Mouse (Mus musculus) liver, adult 2 months (tissue): ENCODE results near the gene H2-M10.6. TPM values are rescaled to one million over a fixed set of nuclear protein-coding genes. Genes with fewer than 3 reads are reported as not detected.
"Not testable (repeated sequence)": the region's sequence is repeated elsewhere in the genome, so short reads cannot be mapped to it uniquely, and the experiment has no call there.

Experiments used
- DNase-seq: peaks from one replicate; pipeline ENCODE4 v3.0.0-alpha.2; 2011; ENCODE audit warnings: low read depth, low spot score; ENCODE audit errors: extremely low read depth
- H3K27ac ChIP-seq: fragments of 200-500 bp; replicated peaks from 2 replicates; pipeline ENCODE4 v1.5.1; 2012; ENCODE audit warnings: low read depth, mild to moderate bottlenecking, control low read depth, inconsistent platforms, low read length; ENCODE audit not compliant: insufficient read depth
- H3K27me3 ChIP-seq: fragments of 200-500 bp; 2 replicates; pipeline ENCODE4 v1.6.1; 2012; ENCODE audit warnings: mild to moderate bottlenecking, moderate library complexity, low read length, inconsistent platforms; ENCODE audit not compliant: control insufficient read depth, insufficient read depth
- H3K36me3 ChIP-seq: fragments of 200-500 bp; 2 replicates; pipeline ENCODE4 v1.6.1; 2012; ENCODE audit warnings: low read length, inconsistent platforms; ENCODE audit not compliant: control insufficient read depth, insufficient read depth
- H3K4me1 ChIP-seq: fragments of 200-500 bp; 2 replicates; pipeline ENCODE4 v1.6.1; 2011; ENCODE audit warnings: low read length; ENCODE audit not compliant: control insufficient read depth, insufficient read depth
- H3K4me3 ChIP-seq: fragments of 200-500 bp; 2 replicates; pipeline ENCODE4 v1.5.1; 2011; ENCODE audit warnings: low read depth, mild to moderate bottlenecking, control low read depth, low read length, moderate library complexity; ENCODE audit not compliant: insufficient read depth
- H3K79me2 ChIP-seq: fragments of 200-500 bp; 2 replicates; pipeline ENCODE4 v1.6.1; 2012; ENCODE audit warnings: inconsistent platforms, mild to moderate bottlenecking, low read length, moderate library complexity; ENCODE audit not compliant: control insufficient read depth, insufficient read depth
- H3K9ac ChIP-seq: fragments of 200-500 bp; 2 replicates; pipeline ENCODE4 v1.6.1; 2012; ENCODE audit warnings: low read depth, mild to moderate bottlenecking, control low read depth, inconsistent platforms, low read length
- CTCF ChIP-seq: fragments of 200-500 bp; IDR thresholded peaks from 2 replicates; pipeline ENCODE4 v1.5.1; 2011; ENCODE audit warnings: low read depth, low read length, control low read depth
- POLR2A ChIP-seq: fragments of 200-500 bp; IDR thresholded peaks from 2 replicates; pipeline ENCODE4 v1.6.1; 2011; ENCODE audit warnings: low read length, control low read depth; ENCODE audit not compliant: insufficient read depth; ENCODE audit errors: extremely low read depth
- WGBS: fragments of 180-500 bp; shearing (Covaris S2); methylation state at CpG from one replicate; pipeline ENCODE4 v1.1.7; 2018; 5-methylcytosine and 5-hydroxymethylcytosine counted together
- polyA plus RNA-seq: library from polyadenylated mRNA; depleted of rRNA; stranded (reverse); fragments of >200 nt; gene quantifications from 2 replicates; pipeline ENCODE4 v1.2.3, GENCODE M21; 2012
- total RNA-seq: library from RNA; depleted of rRNA; stranded (reverse); fragments of >200 nt; gene quantifications from 2 replicates; pipeline ENCODE4 v1.2.3, GENCODE M21; 2014

H2-M10.6 gene
- total and polyA plus RNA-seq, 2 experiments = not detected

DNA sequence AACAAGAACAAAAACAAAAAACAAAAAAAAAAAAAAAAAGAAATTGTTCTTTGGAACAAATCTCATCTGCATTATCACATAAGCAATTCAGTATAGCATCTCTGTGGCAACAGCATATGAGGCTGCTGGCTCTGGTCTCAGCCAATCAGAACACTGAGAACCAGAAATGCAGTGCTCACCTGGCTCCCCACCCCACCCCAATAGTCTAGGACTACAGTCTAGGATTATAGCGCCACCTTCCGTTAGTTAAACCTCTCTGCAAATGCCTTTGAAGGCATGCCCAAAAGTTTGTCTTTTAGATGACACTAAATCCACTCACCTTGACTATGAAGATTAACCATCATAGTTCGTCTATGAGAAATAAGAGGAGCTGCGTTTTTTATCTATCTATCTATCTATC is 13.6 kb downstream of the H2-M10.6 start:
- peaks cover 2% of the 10 kb centered on the region; the same call in 1 of the 2 replicates for H3K4me1 ChIP-seq
- no peak overlapping the region for H3K27ac ChIP-seq
- H3K36me3 ChIP-seq = no peaks in the 10 kb centered on the region
- no peaks in the 10 kb centered on the region for H3K27me3 ChIP-seq
- DNase-seq = peak; percentile 24
- 24% methylated on average over 4 of the region's 4 CpGs for WGBS
- H3K9ac ChIP-seq = no peak overlapping the region
- TF ChIP-seq POLR2A (no peak), CTCF (0 out of 2 replicates have a peak, but pooled peaks have one; percentile 3)
- H3K4me3 ChIP-seq = no peak overlapping the region
- H3K79me2 ChIP-seq = no peaks in the 10 kb centered on the region

- H3K9ac ChIP-seq, H3K79me2 ChIP-seq, H3K4me3 ChIP-seq, H3K27ac ChIP-seq, H3K27me3 ChIP-seq, H3K36me3 ChIP-seq, H3K4me1 ChIP-seq: not testable (repeated sequence)
- peak; percentile 70 for DNase-seq
- WGBS = 17% methylated on average over 5 of the region's 5 CpGs
- peak; percentile 65 for TF ChIP-seq CTCF
Observed at GRCm38 (mm10) chr17:36826002-36826401, 14.0 kb downstream of the H2-M10.6 start.

DNA sequence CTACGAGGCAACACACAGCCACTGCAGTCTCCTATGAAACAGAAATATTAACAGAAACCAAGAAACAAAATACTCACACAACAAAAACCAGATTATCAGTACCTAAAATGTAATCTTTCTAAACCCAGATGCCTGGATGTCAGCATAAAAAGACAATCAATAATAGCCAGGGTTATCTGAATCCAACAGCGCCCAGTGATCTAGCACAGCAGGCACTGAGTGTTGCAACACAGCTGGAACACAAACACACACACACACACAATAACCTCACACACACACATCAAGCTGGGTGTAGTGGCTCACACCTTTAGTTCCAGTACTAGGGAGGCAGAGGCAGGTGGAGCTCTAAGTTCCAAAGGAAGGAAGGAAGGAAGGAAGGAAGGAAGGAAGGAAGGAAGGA is 16.5 kb downstream of the H2-M10.6 start:
- H3K36me3 ChIP-seq = no peaks in the 10 kb centered on the region
- 19% methylated on average over 2 of the region's 2 CpGs for WGBS

DNA sequence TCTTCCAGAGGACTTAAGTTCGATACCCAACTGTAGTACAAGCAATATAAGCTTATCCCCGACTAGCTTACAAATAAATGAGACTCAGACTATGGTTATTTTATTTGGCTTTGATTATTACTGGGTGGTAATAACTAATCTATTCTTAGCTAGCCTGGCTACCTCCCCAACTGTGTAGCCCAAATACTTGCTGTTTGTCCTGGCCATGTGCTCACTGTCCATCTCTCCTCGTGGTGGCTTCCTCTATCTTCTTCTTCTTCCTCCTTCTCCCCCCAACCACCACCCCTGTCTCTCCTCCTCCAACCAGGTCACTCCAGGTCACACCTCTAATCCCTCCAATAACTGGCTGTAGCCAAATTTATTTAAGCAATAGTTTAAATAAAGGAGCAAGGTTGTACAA is 18.5 kb downstream of the H2-M10.6 start:
- Histone ChIP-seq H3K79me2 (no peaks in the 10 kb centered on the region), H3K4me1 (peaks cover 3% of the 10 kb centered on the region; the same call in 1 of the 2 replicates), H3K4me3 (no peak overlapping the region), H3K27me3 (no peaks in the 10 kb centered on the region), H3K36me3 (no peaks in the 10 kb centered on the region), H3K9ac (no peak overlapping the region), H3K27ac (no peak overlapping the region)
- 40% methylated on average over 3 of the region's 3 CpGs for WGBS
- peak; percentile 28 for DNase-seq
- TF ChIP-seq POLR2A (no peak), CTCF (no peak)

More for the DNA sequence above, 16.5 kb downstream of the H2-M10.6 start:
- peak; percentile 90 for DNase-seq
- Histone ChIP-seq H3K27me3 (no peaks in the 10 kb centered on the region), H3K4me1 (peaks cover 3% of the 10 kb centered on the region; the same call in 1 of the 2 replicates), H3K27ac (no peak overlapping the region), H3K79me2 (no peaks in the 10 kb centered on the region), H3K4me3 (no peak overlapping the region), H3K9ac (no peak overlapping the region)
- no peak for TF ChIP-seq POLR2A
- TF ChIP-seq CTCF = no peak

DNA sequence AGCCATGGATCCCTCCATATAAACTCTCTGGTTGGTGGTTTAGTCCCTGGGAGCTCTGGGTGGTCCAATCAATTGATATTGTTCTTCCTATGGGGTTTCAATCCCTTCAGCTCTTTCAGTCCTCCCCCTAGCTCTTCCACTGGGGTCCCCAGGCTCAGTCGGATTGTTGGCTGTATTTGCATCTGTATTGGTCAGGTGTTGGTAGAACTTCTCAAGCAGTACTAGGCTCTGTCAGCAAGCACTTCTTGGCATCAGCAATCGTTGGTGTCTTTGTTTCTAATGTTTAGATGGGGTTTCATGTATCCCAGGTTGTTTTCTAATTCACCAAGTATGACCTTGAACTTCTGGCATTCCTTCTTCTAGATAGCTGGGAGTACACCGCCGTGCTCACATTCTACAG is 20.7 kb downstream of the H2-M10.6 start:
- TF ChIP-seq POLR2A (no peak), CTCF (no peak)
- Histone ChIP-seq H3K27me3 (no peaks in the 10 kb centered on the region), H3K36me3 (no peaks in the 10 kb centered on the region), H3K9ac (no peak overlapping the region), H3K27ac (no peak overlapping the region), H3K4me3 (no peak overlapping the region), H3K4me1 (peaks cover 3% of the 10 kb centered on the region; the same call in 1 of the 2 replicates), H3K79me2 (no peaks in the 10 kb centered on the region)
- WGBS = 72% methylated on average over 4 of the region's 4 CpGs
- DNase-seq = no peak

- peak overlapping the region; percentile 93 for H3K27ac ChIP-seq
- TF ChIP-seq CTCF (peak; percentile 41; the same call in 1 of the 2 replicates), POLR2A (no peak)
- peaks cover 5% of the 10 kb centered on the region for H3K4me1 ChIP-seq
- H3K9ac ChIP-seq = no peak overlapping the region
- no peak overlapping the region; the same call in 1 of the 2 replicates for H3K4me3 ChIP-seq
- DNase-seq = peak; percentile 92
- H3K27me3 ChIP-seq = no peaks in the 10 kb centered on the region
- H3K36me3 ChIP-seq = no peaks in the 10 kb centered on the region
- peaks cover 12% of the 10 kb centered on the region for H3K79me2 ChIP-seq
- WGBS = 16% methylated on average over 12 of the region's 12 CpGs
Observed at GRCm38 (mm10) chr17:36835591-36836426, 23.8 kb downstream of the H2-M10.6 start.
